Mouse (Mus musculus): ENCODE measurements around the gene Aldh2. TPM values are rescaled to one million over a fixed set of nuclear protein-coding genes. Genes with fewer than 3 reads are reported as not detected.

The Aldh2 gene
- polyA plus RNA-seq (2014; fragmentation: Illumina TruSeq; extraction: RNeasy Lipid Tissue Mini Kit (QIAGEN cat#74804); ENCODE audit: insufficient read depth, low read depth, low replicate concordance): 948 TPM

GRCm38 (mm10) chr5:121593451-121594401 is at the start of gene Aldh2:
Aldh2 (minus strand) TSS chr5:121593824.

GRCm38 (mm10) chr5:121618592-121619513 is 25.2 kb upstream of the Aldh2 start, which contains the start of gene Acad12:
Acad12 (minus strand) TSS chr5:121618938.

GRCm38 (mm10) chr5:121545793-121546529 is 47.7 kb downstream of the Aldh2 start, which contains the start of gene Mapkapk5:
Mapkapk5 (minus strand) TSS chr5:121545905.

GRCm38 (mm10) chr5:121544910-121545792 is 48.5 kb downstream of the Aldh2 start, which contains the start of the genes Adam1a and Gm42878:
Adam1a (minus strand) TSS chr5:121545482.
Gm42878 (minus strand) TSS chr5:121545482.

Other genes starting within 250 kb of the Aldh2 start
- 49.6 TPM for gene Trafd1, start 208.2 kb downstream of the Aldh2 start, polyA plus RNA-seq (2014; fragmentation: Illumina TruSeq; extraction: RNeasy Lipid Tissue Mini Kit (QIAGEN cat#74804); ENCODE audit: insufficient read depth, low read depth, low replicate concordance)
- 5.5 TPM for gene Naa25, start 195.9 kb downstream of the Aldh2 start, polyA plus RNA-seq (2014; fragmentation: Illumina TruSeq; extraction: RNeasy Lipid Tissue Mini Kit (QIAGEN cat#74804); ENCODE audit: insufficient read depth, low read depth, low replicate concordance)
- gene Tmem116, start 141.9 kb downstream of the Aldh2 start, polyA plus RNA-seq (2014; fragmentation: Illumina TruSeq; extraction: RNeasy Lipid Tissue Mini Kit (QIAGEN cat#74804); ENCODE audit: insufficient read depth, low read depth, low replicate concordance): 12.4 TPM
- 149 TPM for gene Erp29, start 141.3 kb downstream of the Aldh2 start, polyA plus RNA-seq (2014; fragmentation: Illumina TruSeq; extraction: RNeasy Lipid Tissue Mini Kit (QIAGEN cat#74804); ENCODE audit: insufficient read depth, low read depth, low replicate concordance)
- gene Adam1b, start 90.4 kb downstream of the Aldh2 start, polyA plus RNA-seq (2014; fragmentation: Illumina TruSeq; extraction: RNeasy Lipid Tissue Mini Kit (QIAGEN cat#74804); ENCODE audit: insufficient read depth, low read depth, low replicate concordance): not detected
- 1.4 TPM for gene Adam1a, start 48.3 kb downstream of the Aldh2 start, polyA plus RNA-seq (2014; fragmentation: Illumina TruSeq; extraction: RNeasy Lipid Tissue Mini Kit (QIAGEN cat#74804); ENCODE audit: insufficient read depth, low read depth, low replicate concordance)
- not detected for gene Gm42878, start 48.3 kb downstream of the Aldh2 start, polyA plus RNA-seq (2014; fragmentation: Illumina TruSeq; extraction: RNeasy Lipid Tissue Mini Kit (QIAGEN cat#74804); ENCODE audit: insufficient read depth, low read depth, low replicate concordance)
- 50.4 TPM for gene Mapkapk5, start 47.9 kb downstream of the Aldh2 start, polyA plus RNA-seq (2014; fragmentation: Illumina TruSeq; extraction: RNeasy Lipid Tissue Mini Kit (QIAGEN cat#74804); ENCODE audit: insufficient read depth, low read depth, low replicate concordance)
- 5.6 TPM for gene Acad12, start 25.1 kb upstream of the Aldh2 start, polyA plus RNA-seq (2014; fragmentation: Illumina TruSeq; extraction: RNeasy Lipid Tissue Mini Kit (QIAGEN cat#74804); ENCODE audit: insufficient read depth, low read depth, low replicate concordance)
- 4.4 TPM for gene Acad10, start 66.7 kb upstream of the Aldh2 start, polyA plus RNA-seq (2014; fragmentation: Illumina TruSeq; extraction: RNeasy Lipid Tissue Mini Kit (QIAGEN cat#74804); ENCODE audit: insufficient read depth, low read depth, low replicate concordance)
- 27.8 TPM for gene Brap, start 66.7 kb upstream of the Aldh2 start, polyA plus RNA-seq (2014; fragmentation: Illumina TruSeq; extraction: RNeasy Lipid Tissue Mini Kit (QIAGEN cat#74804); ENCODE audit: insufficient read depth, low read depth, low replicate concordance)
- 33.5 TPM for gene Atxn2, start 117.5 kb upstream of the Aldh2 start, polyA plus RNA-seq (2014; fragmentation: Illumina TruSeq; extraction: RNeasy Lipid Tissue Mini Kit (QIAGEN cat#74804); ENCODE audit: insufficient read depth, low read depth, low replicate concordance)
- 17.3 TPM for gene Sh2b3, start 243.8 kb upstream of the Aldh2 start, polyA plus RNA-seq (2014; fragmentation: Illumina TruSeq; extraction: RNeasy Lipid Tissue Mini Kit (QIAGEN cat#74804); ENCODE audit: insufficient read depth, low read depth, low replicate concordance)

Measured in lung, adult 10 weeks (tissue).